ENCODE assay signal across 8 mouse cellular contexts in genomic region chr3:51739049-51739834, GRCm38 (mm10).
DNase-seq lines count a peak whose midpoint lies in the region; ATAC-seq and TF ChIP-seq lines count a peak whose summit lies in the region.

No protein-coding gene starts in this region.

- no peak for TF ChIP-seq POLR2A in olfactory bulb, adult 2 months (IDR thresholded peaks at IDR 0.05; ENCODE audit: insufficient read depth, low read depth, low read length)

- no peaks in the 10 kb centered on the region for H3K27me3 ChIP-seq in hindbrain, embryonic 15.5 days

- intact Hi-C loops in left cerebral cortex, postnatal 10 days (cut with DNase I): no loop called here

- WGBS in hindbrain, embryonic 15.5 days: 5% methylated on average over 12 of the region's 12 CpGs
- 55% methylated on average over 12 of the region's 12 CpGs for WGBS in olfactory bulb, adult 2 months

- no peak for DNase-seq in layer of hippocampus, adult 2 months (ENCODE audit: low spot score in 2 of 2)
- no peak for DNase-seq in layer of hippocampus, postnatal 25 days (ENCODE audit: extremely low spot score in 1 of 2, low spot score in 1 of 2)
- DNase-seq in embryo, embryonic 11.5 days (ENCODE audit: low read depth, low spot score): peak; percentile 46
- peak; percentile 35 for DNase-seq in liver
- no peak for DNase-seq in right cerebral cortex, postnatal 36 days (ENCODE audit: low spot score in 2 of 2)
- DNase-seq in left cerebral cortex, postnatal 10 days (ENCODE audit: extremely low spot score in 1 of 2, low spot score in 2 of 2): no peak

- no peak overlapping the region; the same call in 1 of the 2 replicates for H3K9ac ChIP-seq in hindbrain, embryonic 15.5 days

- TF ChIP-seq CTCF in layer of hippocampus, adult 2 months (conservative IDR thresholded peaks at IDR 0.05): peak; percentile 37; the same call in 1 of the 2 replicates
- TF ChIP-seq CTCF in olfactory bulb, adult 2 months (IDR thresholded peaks at IDR 0.05; ENCODE audit: insufficient read depth, low read depth, low read length): no peak

- no peak overlapping the region for H3K27ac ChIP-seq in layer of hippocampus, adult 2 months
- peak overlapping the region; percentile 86 for H3K27ac ChIP-seq in hindbrain, embryonic 15.5 days (replicated peaks)
- H3K27ac ChIP-seq in olfactory bulb, adult 2 months (ENCODE audit: insufficient read depth, low read depth, low read length): peak overlapping the region; percentile 52; the same call in 1 of the 2 replicates

- ATAC-seq in hindbrain, embryonic 15.5 days (ENCODE audit: low FRiP score, low read depth): peak; percentile 82; the same call in 1 of the 2 replicates

- H3K4me2 ChIP-seq in hindbrain, embryonic 15.5 days: 0 out of 2 replicates have a peak overlapping the region, but pooled peaks have one; percentile 5

- no peak overlapping the region for H3K4me3 ChIP-seq in layer of hippocampus, adult 2 months
- no peak overlapping the region for H3K4me3 ChIP-seq in hindbrain, embryonic 15.5 days
- no peak overlapping the region for H3K4me3 ChIP-seq in olfactory bulb, adult 2 months (ENCODE audit: insufficient read depth, low read depth, low read length)

- H3K9me3 ChIP-seq in hindbrain, embryonic 15.5 days: no peaks in the 10 kb centered on the region

- H3K36me3 ChIP-seq in hindbrain, embryonic 15.5 days: no peaks in the 10 kb centered on the region

- H3K4me1 ChIP-seq in hindbrain, embryonic 15.5 days (replicated peaks): peaks cover 19% of the 10 kb centered on the region
- H3K4me1 ChIP-seq in olfactory bulb, adult 2 months (ENCODE audit: control insufficient read depth, insufficient read depth, low read length): peaks cover 12% of the 10 kb centered on the region

Comparison
In these comparisons a context has a peak if more than half of its experiments do, and no peak if none do; other contexts are left out.
1. DNase-seq: peak in embryo, embryonic 11.5 days (single experiment) and liver (single experiment); none in layer of hippocampus, adult 2 months (0 of 2), layer of hippocampus, postnatal 25 days (0 of 2), right cerebral cortex, postnatal 36 days (0 of 2) and left cerebral cortex, postnatal 10 days (0 of 2).